10 mouse cellular contexts compared by ENCODE assay signal in genomic region chr2:52901300-52902013, GRCm38 (mm10). TPM values are rescaled to one million over a fixed set of nuclear protein-coding genes. Genes with fewer than 3 reads are reported as not detected.
A peak's percentile ranks its signal among the peaks of the same experiment; 100 is the strongest.
DNase-seq lines count a peak whose midpoint lies in the region; ATAC-seq and TF ChIP-seq lines count a peak whose summit lies in the region.
"Had no signal": no experiment of that assay in that cellular context is flagged by ENCODE, and none has a peak within 500 bp of the region (broad histone marks: within the 10 kb centered on the region; RNA-seq: fewer than 3 reads in every experiment).

No protein-coding gene starts in this region.

- H3K27ac ChIP-seq in hindbrain, embryonic 15.5 days (replicated peaks), result no peak overlapping the region
- no peak overlapping the region for H3K27ac ChIP-seq in hindbrain, postnatal 0 days
- peak overlapping the region; percentile 43; the same call in 1 of the 2 replicates for H3K27ac ChIP-seq in embryonic facial prominence, embryonic 12.5 days
- 0 out of 2 replicates have a peak overlapping the region, but pooled peaks have one; percentile 40 for H3K27ac ChIP-seq in limb, embryonic 13.5 days
- H3K27ac ChIP-seq in lung, postnatal 0 days (ENCODE audit: low read length), result no peak overlapping the region
- no peak overlapping the region for H3K27ac ChIP-seq in midbrain, embryonic 11.5 days (ENCODE audit: low read depth, low read length)

- no peak overlapping the region for H3K4me3 ChIP-seq in hindbrain, embryonic 15.5 days
- H3K4me3 ChIP-seq in hindbrain, postnatal 0 days (ENCODE audit: low read length), result no peak overlapping the region
- H3K4me3 ChIP-seq in embryonic facial prominence, embryonic 12.5 days, result no peak overlapping the region
- H3K4me3 ChIP-seq in limb, embryonic 13.5 days, result no peak overlapping the region
- no peak overlapping the region for H3K4me3 ChIP-seq in lung, postnatal 0 days (ENCODE audit: low read depth, low read length)
- H3K4me3 ChIP-seq in midbrain, embryonic 11.5 days (ENCODE audit: low read depth, low read length), result no peak overlapping the region

- no peak for DNase-seq in hindbrain, postnatal 0 days (ENCODE audit: low spot score)
- DNase-seq in cerebellum, adult 9-11 months, result peak; percentile 35
- no peak for DNase-seq in lung, postnatal 0 days (ENCODE audit: low spot score)
- no peak for DNase-seq in B cell, adult 2 months
- DNase-seq in midbrain, embryonic 11.5 days (ENCODE audit: low spot score, missing footprints), result no peak
- DNase-seq: kidney, postnatal 25 days; liver, postnatal 0 days had no signal

- no peak overlapping the region for H3K9ac ChIP-seq in hindbrain, embryonic 15.5 days
- no peak overlapping the region for H3K9ac ChIP-seq in hindbrain, postnatal 0 days (replicated peaks; ENCODE audit: low read length)
- no peak overlapping the region for H3K9ac ChIP-seq in embryonic facial prominence, embryonic 12.5 days
- H3K9ac ChIP-seq in limb, embryonic 13.5 days, result no peak overlapping the region
- H3K9ac ChIP-seq in lung, postnatal 0 days (replicated peaks; ENCODE audit: low read depth), result no peak overlapping the region
- no peak overlapping the region for H3K9ac ChIP-seq in midbrain, embryonic 11.5 days (ENCODE audit: low read length)
- H3K9ac ChIP-seq: liver, postnatal 0 days had no signal

- WGBS in hindbrain, embryonic 15.5 days, result 88% methylated on average over 6 of the region's 6 CpGs
- 82% methylated on average over 6 of the region's 6 CpGs for WGBS in hindbrain, postnatal 0 days
- WGBS in embryonic facial prominence, embryonic 12.5 days, result 54% methylated on average over 6 of the region's 6 CpGs
- WGBS in limb, embryonic 13.5 days, result 32% methylated on average over 6 of the region's 6 CpGs
- 87% methylated on average over 6 of the region's 6 CpGs for WGBS in lung, postnatal 0 days
- WGBS in midbrain, embryonic 11.5 days, result 83% methylated on average over 6 of the region's 6 CpGs

- no peak for TF ChIP-seq CTCF in hindbrain, postnatal 0 days (IDR thresholded peaks at IDR 0.05; ENCODE audit: low read depth)
- no peak for TF ChIP-seq CTCF in lung, postnatal 0 days (IDR thresholded peaks at IDR 0.05)

- ATAC-seq in hindbrain, embryonic 15.5 days (ENCODE audit: low FRiP score, low read depth), result 0 out of 2 replicates have a peak, but pooled peaks have one; percentile 24
- ATAC-seq in hindbrain, postnatal 0 days, result no peak
- peak; percentile 78; the same call in 1 of the 2 replicates for ATAC-seq in embryonic facial prominence, embryonic 12.5 days (ENCODE audit: insufficient number of reproducible peaks, insufficient read depth, low FRiP score, low TSS enrichment)
- ATAC-seq in limb, embryonic 13.5 days (ENCODE audit: low FRiP score, low read depth), result peak; percentile 82
- ATAC-seq in lung, postnatal 0 days, result no peak
- ATAC-seq in midbrain, embryonic 11.5 days (ENCODE audit: low FRiP score), result no peak
- ATAC-seq: liver, postnatal 0 days had no signal

- H3K36me3 ChIP-seq in hindbrain, embryonic 15.5 days, result no peaks in the 10 kb centered on the region
- no peaks in the 10 kb centered on the region for H3K36me3 ChIP-seq in hindbrain, postnatal 0 days (ENCODE audit: insufficient read depth, low read length)
- H3K36me3 ChIP-seq in embryonic facial prominence, embryonic 12.5 days, result no peaks in the 10 kb centered on the region
- no peaks in the 10 kb centered on the region for H3K36me3 ChIP-seq in limb, embryonic 13.5 days
- H3K36me3 ChIP-seq in lung, postnatal 0 days (ENCODE audit: insufficient read depth, low read length), result no peaks in the 10 kb centered on the region
- no peaks in the 10 kb centered on the region for H3K36me3 ChIP-seq in midbrain, embryonic 11.5 days (ENCODE audit: control insufficient read depth, insufficient read depth, low read length)

- TF ChIP-seq EP300 in lung, postnatal 0 days (IDR thresholded peaks at IDR 0.05), result no peak

- H3K4me1 ChIP-seq in hindbrain, embryonic 15.5 days (replicated peaks), result peaks cover 7% of the 10 kb centered on the region
- H3K4me1 ChIP-seq in hindbrain, postnatal 0 days (ENCODE audit: insufficient read depth, low read length), result no peaks in the 10 kb centered on the region; the same call in 1 of the 2 replicates
- H3K4me1 ChIP-seq in embryonic facial prominence, embryonic 12.5 days, result peaks cover 42% of the 10 kb centered on the region
- peaks cover 71% of the 10 kb centered on the region for H3K4me1 ChIP-seq in limb, embryonic 13.5 days
- no peaks in the 10 kb centered on the region for H3K4me1 ChIP-seq in lung, postnatal 0 days (ENCODE audit: insufficient read depth, low read depth, low read length)
- H3K4me1 ChIP-seq in midbrain, embryonic 11.5 days (ENCODE audit: control insufficient read depth, insufficient read depth, low read length), result no peaks in the 10 kb centered on the region; the same call in 1 of the 2 replicates

- no peaks in the 10 kb centered on the region for H3K9me3 ChIP-seq in hindbrain, embryonic 15.5 days
- no peaks in the 10 kb centered on the region for H3K9me3 ChIP-seq in hindbrain, postnatal 0 days (ENCODE audit: low read length)
- no peaks in the 10 kb centered on the region for H3K9me3 ChIP-seq in embryonic facial prominence, embryonic 12.5 days
- no peaks in the 10 kb centered on the region for H3K9me3 ChIP-seq in limb, embryonic 13.5 days
- no peaks in the 10 kb centered on the region for H3K9me3 ChIP-seq in lung, postnatal 0 days (ENCODE audit: low read length)
- no peaks in the 10 kb centered on the region for H3K9me3 ChIP-seq in midbrain, embryonic 11.5 days (ENCODE audit: control insufficient read depth, low read length)

- no peaks in the 10 kb centered on the region for H3K27me3 ChIP-seq in hindbrain, embryonic 15.5 days
- no peaks in the 10 kb centered on the region for H3K27me3 ChIP-seq in hindbrain, postnatal 0 days (ENCODE audit: insufficient read depth, low read length)
- no peaks in the 10 kb centered on the region for H3K27me3 ChIP-seq in embryonic facial prominence, embryonic 12.5 days
- H3K27me3 ChIP-seq in limb, embryonic 13.5 days, result no peaks in the 10 kb centered on the region
- no peaks in the 10 kb centered on the region for H3K27me3 ChIP-seq in lung, postnatal 0 days (replicated peaks; ENCODE audit: insufficient read depth, low read length)
- H3K27me3 ChIP-seq in midbrain, embryonic 11.5 days (ENCODE audit: control insufficient read depth, insufficient read depth, low read length), result no peaks in the 10 kb centered on the region

- no peak overlapping the region for H3K4me2 ChIP-seq in hindbrain, embryonic 15.5 days
- H3K4me2 ChIP-seq in hindbrain, postnatal 0 days (ENCODE audit: low read depth, low read length), result no peak overlapping the region
- H3K4me2 ChIP-seq in embryonic facial prominence, embryonic 12.5 days (replicated peaks), result no peak overlapping the region
- no peak overlapping the region for H3K4me2 ChIP-seq in limb, embryonic 13.5 days (replicated peaks)
- no peak overlapping the region for H3K4me2 ChIP-seq in lung, postnatal 0 days (replicated peaks; ENCODE audit: low read depth, low read length)
- no peak overlapping the region for H3K4me2 ChIP-seq in midbrain, embryonic 11.5 days

RNA-seq across cellular contexts. Expression of gene Fmnl2, which starts 43.8 kb away (rescaled TPM):
- polyA plus RNA-seq in hindbrain, embryonic 15.5 days (2015; fragmentation: Nextera tagmentation; extraction: Ambion mirVana), result 8.6 and 11.0 TPM in 2 replicates
- total RNA-seq in hindbrain, postnatal 0 days (2014; rRNA removed), result 25.2 and 27.6 TPM in 2 replicates
- 9.3 and 9.9 TPM in 2 replicates for polyA plus RNA-seq in hindbrain, postnatal 0 days (2015; fragmentation: Nextera tagmentation; extraction: Ambion mirVana)
- polyA plus RNA-seq in embryonic facial prominence, embryonic 12.5 days (2016; fragmentation: Nextera tagmentation; extraction: Ambion mirVana), result 13.8 and 14.6 TPM in 2 replicates
- polyA plus RNA-seq in limb, embryonic 13.5 days (2015; fragmentation: Nextera tagmentation; extraction: Ambion mirVana), result 11.8 and 12.6 TPM in 2 replicates
- polyA plus RNA-seq in lung, postnatal 0 days (2015; fragmentation: Nextera tagmentation; extraction: Ambion mirVana), result 3.5 and 3.9 TPM in 2 replicates
- polyA plus RNA-seq in midbrain, embryonic 11.5 days (2014; fragmentation: Nextera tagmentation; extraction: Ambion mirVana), result 9.2 and 9.4 TPM in 2 replicates

Comparison
In these comparisons a context has a peak if more than half of its experiments do, and no peak if none do; other contexts are left out.
1. ATAC-seq: peak in hindbrain, embryonic 15.5 days (single experiment), embryonic facial prominence, embryonic 12.5 days (single experiment) and limb, embryonic 13.5 days (single experiment); none in hindbrain, postnatal 0 days (single experiment), lung, postnatal 0 days (single experiment) and midbrain, embryonic 11.5 days (single experiment).
2. H3K27ac ChIP-seq: peak in embryonic facial prominence, embryonic 12.5 days (single experiment) and limb, embryonic 13.5 days (single experiment); none in hindbrain, embryonic 15.5 days (single experiment), hindbrain, postnatal 0 days (single experiment), lung, postnatal 0 days (single experiment) and midbrain, embryonic 11.5 days (single experiment).